Mouse (Mus musculus) CH12.LX (cell line): ENCODE measurements around the gene Hnrnpll. TPM values are rescaled to one million over a fixed set of nuclear protein-coding genes. Genes with fewer than 3 reads are reported as not detected.

ENCODE experiments used
- DNase-seq: peaks from one replicate; pipeline ENCODE4 v3.0.0-alpha.2; 2013; ENCODE audit errors: extremely low read depth
- H3K27ac ChIP-seq: 2 replicates; pipeline ENCODE4 v1.5.1; 2012; ENCODE audit warnings: low read depth, mild to moderate bottlenecking, control low read depth, moderate library complexity; ENCODE audit not compliant: insufficient read depth
- H3K27me3 ChIP-seq: replicated peaks from 2 replicates; pipeline ENCODE3; 2012; ENCODE audit warnings: inconsistent platforms
- H3K36me3 ChIP-seq, 2 experiments: replicated peaks in 1 of 2; 2 replicates each; pipeline versions ENCODE3 to v1.6.1; 2012; ENCODE audit warnings: inconsistent platforms in 1 of 2, low read length in 1 of 2, mild to moderate bottlenecking in 1 of 2, mixed read lengths in 1 of 2, moderate library complexity in 1 of 2; ENCODE audit not compliant: control insufficient read depth in 1 of 2, insufficient read depth in 1 of 2
- H3K4me1 ChIP-seq, 2 experiments: 2 replicates each; pipeline ENCODE4 v1.6.1; 2012; ENCODE audit warnings: inconsistent platforms in 1 of 2, moderate library complexity in 1 of 2; ENCODE audit not compliant: insufficient read depth in 2 of 2, control insufficient read depth in 1 of 2
- H3K4me2 ChIP-seq: 2 replicates; pipeline ENCODE4 v1.6.1; 2012; ENCODE audit warnings: low read depth, mild to moderate bottlenecking, control low read depth; ENCODE audit not compliant: poor library complexity, insufficient read depth, severe bottlenecking
- H3K4me3 ChIP-seq, 3 experiments: fragments of 150-350 bp in 1 of 3; sonication (generic) in 1 of 3; replicated peaks in 1 of 3; 2 replicates each; pipeline versions ENCODE3 to v1.5.1; 2011 to 2012; ENCODE audit warnings: low read depth in 2 of 3, low read length in 2 of 3, mild to moderate bottlenecking in 2 of 3, moderate library complexity in 2 of 3, control low read depth in 1 of 3, improper control_type of control experiment in 1 of 3, inconsistent platforms in 1 of 3, mixed read lengths in 1 of 3; ENCODE audit not compliant: poor library complexity in 1 of 3
- H3K79me2 ChIP-seq: replicated peaks from 2 replicates; pipeline ENCODE4 v1.6.1; 2012; ENCODE audit warnings: mild to moderate bottlenecking, moderate library complexity; ENCODE audit not compliant: control insufficient read depth, poor library complexity, insufficient read depth, severe bottlenecking; ENCODE audit errors: extremely low read depth
- H3K9ac ChIP-seq: 2 replicates; pipeline ENCODE4 v1.6.1; 2012; ENCODE audit warnings: low read depth, mild to moderate bottlenecking, control low read depth, moderate library complexity; ENCODE audit not compliant: insufficient read depth
- H3K9me3 ChIP-seq: replicated peaks from 2 replicates; pipeline ENCODE3; 2012; ENCODE audit warnings: low read length, inconsistent platforms, mixed read lengths
- BHLHE40 ChIP-seq: IDR thresholded peaks from 2 replicates; pipeline ENCODE4 v1.6.1; 2011; ENCODE audit warnings: mild to moderate bottlenecking, low read depth, low read length, improper control_type of control experiment
- CHD1 ChIP-seq: IDR thresholded peaks from 2 replicates; pipeline ENCODE4 v1.6.1; 2012; ENCODE audit warnings: low read depth, low read length, improper control_type of control experiment, inconsistent platforms
- CHD2 ChIP-seq: IDR thresholded peaks from 2 replicates; pipeline ENCODE4 v1.6.1; 2011; ENCODE audit warnings: low read length, improper control_type of control experiment
- ELF1 ChIP-seq: IDR thresholded peaks from 2 replicates; pipeline ENCODE4 v1.6.1; 2014; ENCODE audit warnings: low read depth, mild to moderate bottlenecking, inconsistent platforms, low read length, improper control_type of control experiment
- EP300 ChIP-seq: IDR thresholded peaks from 2 replicates; pipeline ENCODE4 v1.6.1; 2011; ENCODE audit warnings: low read length, improper control_type of control experiment
- ETS1 ChIP-seq: conservative IDR thresholded peaks from 2 replicates; pipeline ENCODE4 v1.6.1; 2012; ENCODE audit warnings: low read depth, mild to moderate bottlenecking, inconsistent platforms, low read length, improper control_type of control experiment, moderate library complexity
- HCFC1 ChIP-seq: IDR thresholded peaks from 2 replicates; pipeline ENCODE4 v1.6.1; 2012; ENCODE audit warnings: low read depth, mild to moderate bottlenecking, inconsistent platforms, low read length, improper control_type of control experiment
- IRF4 ChIP-seq: IDR thresholded peaks from 2 replicates; pipeline ENCODE4 v1.6.1; 2014; ENCODE audit warnings: low read depth, mild to moderate bottlenecking, inconsistent platforms, low read length, improper control_type of control experiment
- KAT2A ChIP-seq: IDR thresholded peaks from 2 replicates; pipeline ENCODE4 v1.6.1; 2012; ENCODE audit warnings: low read length, improper control_type of control experiment, inconsistent platforms; ENCODE audit not compliant: insufficient replicate concordance
- MAFK ChIP-seq: IDR thresholded peaks from 2 replicates; pipeline ENCODE4 v1.6.1; 2011; ENCODE audit warnings: low read length, improper control_type of control experiment; ENCODE audit not compliant: insufficient replicate concordance
- MAZ ChIP-seq: IDR thresholded peaks from 2 replicates; pipeline ENCODE4 v1.6.1; 2012; ENCODE audit warnings: low read depth, mild to moderate bottlenecking, inconsistent platforms, low read length, improper control_type of control experiment, moderate library complexity
- MEF2A ChIP-seq: IDR thresholded peaks from 2 replicates; pipeline ENCODE4 v1.6.1; 2014; ENCODE audit warnings: low read depth, mild to moderate bottlenecking, inconsistent platforms, low read length, improper control_type of control experiment, borderline replicate concordance
- POLR2A ChIP-seq: IDR thresholded peaks from 2 replicates; pipeline ENCODE4 v1.6.1; 2011; ENCODE audit warnings: low read depth, mild to moderate bottlenecking, improper control_type of control experiment, low read length
- POLR2AphosphoS2 ChIP-seq: IDR thresholded peaks from 2 replicates; pipeline ENCODE4 v1.6.1; 2011; ENCODE audit warnings: low read depth, low read length, improper control_type of control experiment
- RAD21 ChIP-seq: IDR thresholded peaks from 2 replicates; pipeline ENCODE4 v1.6.1; 2011; ENCODE audit warnings: low read depth, mild to moderate bottlenecking, low read length, improper control_type of control experiment, moderate library complexity
- RCOR1 ChIP-seq: conservative IDR thresholded peaks from 2 replicates; pipeline ENCODE4 v1.6.1; 2012; ENCODE audit warnings: low read depth, mild to moderate bottlenecking, inconsistent platforms, low read length, improper control_type of control experiment
- SIN3A ChIP-seq: IDR thresholded peaks from 2 replicates; pipeline ENCODE4 v1.6.1; 2012; ENCODE audit warnings: low read length, improper control_type of control experiment, inconsistent platforms
- SMC3 ChIP-seq: IDR thresholded peaks from 2 replicates; pipeline ENCODE4 v1.6.1; 2011; ENCODE audit warnings: low read depth, low read length, improper control_type of control experiment
- TBP ChIP-seq: conservative IDR thresholded peaks from 2 replicates; pipeline ENCODE4 v1.6.1; 2011; ENCODE audit warnings: low read depth, low read length, improper control_type of control experiment
- TCF12 ChIP-seq: IDR thresholded peaks from 2 replicates; pipeline ENCODE4 v1.6.1; 2014; ENCODE audit warnings: low read depth, mild to moderate bottlenecking, inconsistent platforms, low read length, improper control_type of control experiment
- UBTF ChIP-seq: IDR thresholded peaks from 2 replicates; pipeline ENCODE4 v1.6.1; 2012; ENCODE audit warnings: low read depth, mild to moderate bottlenecking, inconsistent platforms, low read length, improper control_type of control experiment, moderate library complexity
- USF1 ChIP-seq: IDR thresholded peaks from 2 replicates; pipeline ENCODE4 v1.6.1; 2014; ENCODE audit warnings: low read depth, mild to moderate bottlenecking, inconsistent platforms, low read length, improper control_type of control experiment
- ZNF384 ChIP-seq: IDR thresholded peaks from 2 replicates; pipeline ENCODE4 v1.6.1; 2012; ENCODE audit warnings: low read depth, low read length, improper control_type of control experiment, inconsistent platforms
- dilution Hi-C: fragments of 300-500 bp; cut with MboI; formaldehyde crosslinking; loops from 2 replicates; pipeline ENCODE4 v1.14.3; 2020; ENCODE audit warnings: low sequenced_read_pairs; ENCODE audit not compliant: extremely low pct_unique_long_range_greater_than_20kb, extremely low pct_ligation_motif_present
- in situ Hi-C: fragments of 300-500 bp; cut with MboI; formaldehyde crosslinking; loops from 3 replicates; pipeline ENCODE4 v1.14.3; 2019; ENCODE audit warnings: low sequenced_read_pairs, low pct_ligation_motif_present, low pct_unique_long_range_greater_than_20kb, mixed read lengths
- polyA plus RNA-seq: library from polyadenylated mRNA; unstranded; fragments of >175 nt; gene quantifications from 2 replicates; pipeline ENCODE4 v1.2.1, GENCODE M21; 2012; ENCODE audit warnings: low read depth; ENCODE audit not compliant: insufficient read length
- total RNA-seq, 2 experiments: library from RNA; depleted of rRNA; stranded (reverse); fragments of 300-350 nt in 1 of 2; fragments of >200 nt in 1 of 2; gene quantifications; 2 replicates each; pipeline ENCODE4 v1.2.3; 2012 to 2014

Hnrnpll gene
- total and polyA plus RNA-seq, 3 experiments: 14.4 to 24.1 (median 22.3) TPM

- peak overlapping the region; percentile 26 for H3K4me2 ChIP-seq
- H3K4me1 ChIP-seq: peaks cover 8 to 44% of the 10 kb centered on the region in 2 experiments
- peak overlapping the region; percentile 95 for H3K27ac ChIP-seq
- no peaks in the 10 kb centered on the region for H3K27me3 ChIP-seq
- H3K79me2 ChIP-seq: no peaks in the 10 kb centered on the region
- DNase-seq: peak; percentile 94
- peak overlapping the region; percentile 49 for H3K9ac ChIP-seq
- H3K9me3 ChIP-seq: peaks cover 20% of the 10 kb centered on the region
- TF ChIP-seq CHD1 (no peak), KAT2A (no peak), SIN3A (peak; percentile 21; the same call in 1 of the 2 replicates), IRF4 (peak; percentile 86), ZNF384 (no peak), POLR2A (peak; percentile 64; the same call in 1 of the 2 replicates), POLR2AphosphoS2 (no peak), ELF1 (peak; percentile 58), SMC3 (peak; percentile 39), HCFC1 (no peak; the same call in 1 of the 2 replicates), MAZ (peak; percentile 65), RAD21 (peak; percentile 15), ETS1 (peak; percentile 98), MAFK (peak; percentile 60; the same call in 1 of the 2 replicates), EP300 (peak; percentile 97), BHLHE40 (peak; percentile 85), USF1 (no peak), RCOR1 (0 out of 2 replicates have a peak, but pooled peaks have one; percentile 65), MEF2A (peak; percentile 86), UBTF (no peak), CHD2 (peak; percentile 94), TCF12 (peak; percentile 100), TBP (0 out of 2 replicates have a peak, but pooled peaks have one; percentile 59)
- H3K4me3 ChIP-seq: peak overlapping the region; percentile 24 to 51 (median 36)
- in situ Hi-C loops (loop anchor here (5.0 kb wide), 2 partner anchors 35 to 85 kb away; partner anchors contain the start of gene Atl2), dilution Hi-C loops (no loop called here)
- no peaks in the 10 kb centered on the region for H3K36me3 ChIP-seq
Measured at GRCm38 (mm10) chr17:79982548-79982947, 79.6 kb downstream of the Hnrnpll start.
